ENCODE assay signal across 10 mouse cellular contexts in the genomic region with DNA sequence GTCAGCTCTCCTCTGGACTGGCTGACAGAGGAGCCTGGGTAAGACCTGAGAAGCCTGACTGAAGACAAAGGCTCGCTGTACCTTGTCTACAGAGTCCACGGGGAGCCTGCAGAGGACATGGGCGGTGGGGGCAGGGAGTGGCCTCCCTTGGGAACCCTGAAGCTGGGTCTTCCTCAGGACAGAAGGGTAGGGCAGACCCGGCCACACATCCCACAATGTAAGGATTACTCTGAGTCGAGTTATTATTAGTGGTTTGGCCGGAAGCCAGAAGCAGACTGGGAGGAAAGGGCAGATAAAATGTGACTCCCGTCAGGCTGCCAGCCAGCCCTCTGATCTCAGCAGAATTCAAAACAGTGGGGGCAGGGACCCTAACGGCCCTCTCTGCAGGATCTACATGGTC. TPM values are rescaled to one million over a fixed set of nuclear protein-coding genes. Genes with fewer than 3 reads are reported as not detected.
DNase-seq lines count a peak whose midpoint lies in the region; ATAC-seq and TF ChIP-seq lines count a peak whose summit lies in the region.
"Had no signal": no experiment of that assay in that cellular context is flagged by ENCODE, and none has a peak within 500 bp of the region (broad histone marks: within the 10 kb centered on the region; RNA-seq: fewer than 3 reads in every experiment).

No protein-coding gene starts in this region.

- TF ChIP-seq CTCF in forebrain, postnatal 0 days (IDR thresholded peaks at IDR 0.05; ENCODE audit: low read depth), result no peak

- H3K4me1 ChIP-seq in forebrain, postnatal 0 days (ENCODE audit: insufficient read depth), result peaks cover 34% of the 10 kb centered on the region
- peaks cover 92% of the 10 kb centered on the region for H3K4me1 ChIP-seq in hindbrain, embryonic 12.5 days
- peaks cover 66% of the 10 kb centered on the region for H3K4me1 ChIP-seq in limb, embryonic 15.5 days
- H3K4me1 ChIP-seq in midbrain, embryonic 15.5 days, result peaks cover 71% of the 10 kb centered on the region

- H3K4me2 ChIP-seq in forebrain, postnatal 0 days (ENCODE audit: low read depth), result no peak overlapping the region
- peak overlapping the region; percentile 11; the same call in 1 of the 2 replicates for H3K4me2 ChIP-seq in hindbrain, embryonic 12.5 days (replicated peaks)
- H3K4me2 ChIP-seq in limb, embryonic 15.5 days, result no peak overlapping the region
- H3K4me2 ChIP-seq in midbrain, embryonic 15.5 days, result no peak overlapping the region; the same call in 1 of the 2 replicates

- 4% methylated on average over 8 of the region's 8 CpGs for WGBS in forebrain, postnatal 0 days
- 1% methylated on average over 8 of the region's 8 CpGs for WGBS in hindbrain, embryonic 12.5 days
- WGBS in limb, embryonic 15.5 days, result 9% methylated on average over 8 of the region's 8 CpGs
- WGBS in midbrain, embryonic 15.5 days, result 2% methylated on average over 8 of the region's 8 CpGs

- no peaks in the 10 kb centered on the region for H3K36me3 ChIP-seq in forebrain, postnatal 0 days (ENCODE audit: insufficient read depth)
- H3K36me3 ChIP-seq in hindbrain, embryonic 12.5 days, result no peaks in the 10 kb centered on the region
- no peaks in the 10 kb centered on the region for H3K36me3 ChIP-seq in limb, embryonic 15.5 days
- H3K36me3 ChIP-seq in midbrain, embryonic 15.5 days (replicated peaks), result no peaks in the 10 kb centered on the region

- H3K27ac ChIP-seq in forebrain, postnatal 0 days (ENCODE audit: low read depth, low read length), result 0 out of 2 replicates have a peak overlapping the region, but pooled peaks have one; percentile 29
- peak overlapping the region; percentile 79 for H3K27ac ChIP-seq in hindbrain, embryonic 12.5 days
- H3K27ac ChIP-seq in limb, embryonic 15.5 days, result no peak overlapping the region
- peak overlapping the region; percentile 65 for H3K27ac ChIP-seq in midbrain, embryonic 15.5 days
- H3K27ac ChIP-seq: macrophage had no signal

- H3K9ac ChIP-seq in forebrain, postnatal 0 days, result no peak overlapping the region
- H3K9ac ChIP-seq in hindbrain, embryonic 12.5 days, result no peak overlapping the region; the same call in 1 of the 2 replicates
- no peak overlapping the region for H3K9ac ChIP-seq in limb, embryonic 15.5 days
- no peak overlapping the region for H3K9ac ChIP-seq in midbrain, embryonic 15.5 days

- H3K27me3 ChIP-seq in forebrain, postnatal 0 days (ENCODE audit: insufficient read depth, low read length), result no peaks in the 10 kb centered on the region
- H3K27me3 ChIP-seq in hindbrain, embryonic 12.5 days, result no peaks in the 10 kb centered on the region
- no peaks in the 10 kb centered on the region for H3K27me3 ChIP-seq in limb, embryonic 15.5 days
- no peaks in the 10 kb centered on the region for H3K27me3 ChIP-seq in midbrain, embryonic 15.5 days (replicated peaks)
- H3K27me3 ChIP-seq: Patski had no signal

- no peaks in the 10 kb centered on the region for H3K9me3 ChIP-seq in forebrain, postnatal 0 days (ENCODE audit: low read length)
- H3K9me3 ChIP-seq in hindbrain, embryonic 12.5 days (replicated peaks), result no peaks in the 10 kb centered on the region
- no peaks in the 10 kb centered on the region for H3K9me3 ChIP-seq in limb, embryonic 15.5 days
- no peaks in the 10 kb centered on the region for H3K9me3 ChIP-seq in midbrain, embryonic 15.5 days

- peak; percentile 59 for DNase-seq in 3134 (ENCODE audit: extremely low read depth, insufficient read length, low spot score)
- peak; percentile 87 for DNase-seq in brain, adult 2 months (ENCODE audit: low read depth, low spot score)
- DNase-seq in forebrain, postnatal 0 days, result no peak
- DNase-seq in frontal cortex, postnatal 10 days (ENCODE audit: low spot score in 2 of 2), result no peak

- no peak overlapping the region for H3K4me3 ChIP-seq in forebrain, postnatal 0 days (ENCODE audit: low read depth, low read length)
- no peak overlapping the region for H3K4me3 ChIP-seq in hindbrain, embryonic 12.5 days
- H3K4me3 ChIP-seq in limb, embryonic 15.5 days, result no peak overlapping the region
- no peak overlapping the region for H3K4me3 ChIP-seq in midbrain, embryonic 15.5 days

- ATAC-seq in forebrain, postnatal 0 days, result no peak
- ATAC-seq in hindbrain, embryonic 12.5 days (ENCODE audit: low FRiP score), result no peak
- 0 out of 2 replicates have a peak, but pooled peaks have one; percentile 38 for ATAC-seq in limb, embryonic 15.5 days (ENCODE audit: insufficient number of reproducible peaks, low FRiP score, low TSS enrichment, low read depth)
- ATAC-seq in midbrain, embryonic 15.5 days (replicated peaks), result no peak
- no peak; the same call in 1 of the 2 replicates for ATAC-seq in granulocyte monocyte progenitor cell, adult 5-6 weeks (replicated peaks; ENCODE audit: poor library complexity, severe bottlenecking)
- ATAC-seq: Patski had no signal

RNA-seq across cellular contexts. Expression of a gene that starts 30.4 kb away (rescaled TPM):
- total RNA-seq in forebrain, postnatal 0 days (2014; rRNA removed), result 66.1 and 68.0 TPM in 2 replicates
- polyA plus RNA-seq in forebrain, postnatal 0 days (2015; fragmentation: Nextera tagmentation; extraction: Ambion mirVana), result 15.5 and 16.2 TPM in 2 replicates
- 15.2 and 16.3 TPM in 2 replicates for polyA plus RNA-seq in hindbrain, embryonic 12.5 days (2016; fragmentation: Nextera tagmentation; extraction: Ambion mirVana)
- polyA plus RNA-seq in limb, embryonic 15.5 days (2015; fragmentation: Nextera tagmentation; extraction: Ambion mirVana), result 4.2 and 4.7 TPM in 2 replicates
- polyA plus RNA-seq in midbrain, embryonic 15.5 days (2015; fragmentation: Nextera tagmentation; extraction: Ambion mirVana), result 15.3 and 15.8 TPM in 2 replicates
- 0.95 and 1.7 TPM in 2 replicates for total RNA-seq in granulocyte monocyte progenitor cell, adult 5-6 weeks (2014; fragmentation: Nextera tagmentation)
- total RNA-seq in granulocyte monocyte progenitor cell, adult 5-6 weeks (2017), result 0.90 and 2.4 TPM in 2 replicates

Comparison
In these comparisons a context has a peak if more than half of its experiments do, and no peak if none do; other contexts are left out.
1. DNase-seq: peak in 3134 (single experiment) and brain, adult 2 months (single experiment); none in forebrain, postnatal 0 days (single experiment) and frontal cortex, postnatal 10 days (0 of 2).